Mouse (Mus musculus) gastrocnemius, postnatal 25 days (tissue): ENCODE measurements around the gene Camsap3. TPM values are rescaled to one million over a fixed set of nuclear protein-coding genes. Genes with fewer than 3 reads are reported as not detected.
"Not testable (repeated sequence)": the region's sequence is repeated elsewhere in the genome, so short reads cannot be mapped to it uniquely, and the experiment has no call there.

Source experiments
- DNase-seq: peaks from one replicate; pipeline ENCODE4 v3.0.0; 2022
- long read RNA-seq, 2 experiments: library from polyadenylated mRNA; stranded (forward); transcript quantifications; one replicate each; pipeline ENCODE4 v2.0.0; 2021
- total RNA-seq, 2 experiments: library from RNA; stranded (reverse); gene quantifications; 1 replicate in 1 of 2; 2 replicates in 1 of 2; pipeline ENCODE4 v1.2.3; 2021

The Camsap3 gene
- total RNA-seq: under 1 TPM; 0.61 to 0.67 TPM
- long read RNA-seq, experiment 1: 0 reads
- long read RNA-seq, experiment 2, partial matches to known transcripts: 0 of 1 reads
- long read RNA-seq, experiment 2, other reads (novel, unspliced or antisense): 1 of 1 reads

GRCm38 (mm10) chr8:3586993-3587390 lies at the start of gene Camsap3:
TSS of gene Camsap3 (plus strand) at chr8:3587293.
- no peak for DNase-seq

- no peak for DNase-seq
Observed at GRCm38 (mm10) chr8:3537666-3538065, 49.4 kb upstream of the Camsap3 start.

- no peak for DNase-seq
Observed at GRCm38 (mm10) chr8:3539146-3539545, 47.9 kb upstream of the Camsap3 start.

- DNase-seq: no peak
Observed at GRCm38 (mm10) chr8:3540076-3540475, 47.0 kb upstream of the Camsap3 start.

GRCm38 (mm10) chr8:3546511-3546910 lies 40.6 kb upstream of the Camsap3 start:
- no peak for DNase-seq

GRCm38 (mm10) chr8:3552240-3552639 lies 34.9 kb upstream of the Camsap3 start:
- no peak for DNase-seq

GRCm38 (mm10) chr8:3556114-3556513 lies 31.0 kb upstream of the Camsap3 start:
- DNase-seq: no peak

GRCm38 (mm10) chr8:3567641-3568371 lies 19.3 kb upstream of the Camsap3 start, which contains the start of gene C330021F23Rik:
TSS of gene C330021F23Rik (plus strand) at chr8:3567990.
- no peak for DNase-seq

GRCm38 (mm10) chr8:3568378-3568777 lies 18.7 kb upstream of the Camsap3 start:
- no peak for DNase-seq

- DNase-seq: no peak
Observed at GRCm38 (mm10) chr8:3569784-3570183, 17.3 kb upstream of the Camsap3 start.

- no peak for DNase-seq
Observed at GRCm38 (mm10) chr8:3574546-3574945, 12.5 kb upstream of the Camsap3 start.

- DNase-seq: no peak
Observed at GRCm38 (mm10) chr8:3576211-3576960, 10.7 kb upstream of the Camsap3 start.

GRCm38 (mm10) chr8:3579390-3580364 lies 7.4 kb upstream of the Camsap3 start:
- no peak for DNase-seq

- not testable (repeated sequence) for DNase-seq
Observed at GRCm38 (mm10) chr8:3581961-3582360, 5.1 kb upstream of the Camsap3 start.

- DNase-seq: no peak
Observed at GRCm38 (mm10) chr8:3586452-3586851, 641 bp upstream of the Camsap3 start.

GRCm38 (mm10) chr8:3587391-3588257 lies 531 bp downstream of the Camsap3 start:
- no peak for DNase-seq

- no peak for DNase-seq
Observed at GRCm38 (mm10) chr8:3588258-3588633, 1.2 kb downstream of the Camsap3 start.

- no peak for DNase-seq
Observed at GRCm38 (mm10) chr8:3593470-3593869, 6.4 kb downstream of the Camsap3 start.

- no peak for DNase-seq
Observed at GRCm38 (mm10) chr8:3594466-3594865, 7.4 kb downstream of the Camsap3 start.

- no peak for DNase-seq
Observed at GRCm38 (mm10) chr8:3598054-3598453, 11.0 kb downstream of the Camsap3 start.

- no peak for DNase-seq
Observed at GRCm38 (mm10) chr8:3599219-3599618, 12.1 kb downstream of the Camsap3 start.
